Mouse (Mus musculus): ENCODE measurements around the gene Tmem136. TPM values are rescaled to one million over a fixed set of nuclear protein-coding genes. Genes with fewer than 3 reads are reported as not detected.

Tmem136 gene
- total RNA-seq, 2 experiments from 2014 or later: 5.0 to 6.2 TPM

GRCm38 (mm10) chr9:43108081-43108480, 8.3 kb downstream of the Tmem136 start:
- no peak for DNase-seq

- peak in 1 of 2 experiments; percentile 55 for DNase-seq
These were observed 8.8 kb downstream of the Tmem136 start for GRCm38 (mm10) chr9:43107555-43107954.

- peak; percentile 87 to 88 for DNase-seq
These were observed 9.2 kb downstream of the Tmem136 start, which contains the start of gene Arhgef12 for GRCm38 (mm10) chr9:43107187-43107517. Gene Arhgef12, minus strand, starts transcription at chr9:43107239.

GRCm38 (mm10) chr9:43106426-43107186, 9.8 kb downstream of the Tmem136 start:
- DNase-seq: no peak

GRCm38 (mm10) chr9:43105664-43106361, 10.6 kb downstream of the Tmem136 start:
- DNase-seq: peak; percentile 96 to 97

GRCm38 (mm10) chr9:43104873-43105663, 11.3 kb downstream of the Tmem136 start:
- DNase-seq: peak; percentile 54 to 80

- no peak for DNase-seq
These were observed 11.9 kb downstream of the Tmem136 start for GRCm38 (mm10) chr9:43104526-43104872.

- peak in 1 of 2 experiments; percentile 36 for DNase-seq
These were observed 12.6 kb downstream of the Tmem136 start for GRCm38 (mm10) chr9:43103675-43104299.

GRCm38 (mm10) chr9:43102931-43103330, 13.4 kb downstream of the Tmem136 start:
- DNase-seq: peak in 1 of 2 experiments; percentile 25

- peak; percentile 65 to 70 for DNase-seq
These were observed 14.3 kb downstream of the Tmem136 start for GRCm38 (mm10) chr9:43101936-43102595.

- peak in 1 of 2 experiments; percentile 56 for DNase-seq
These were observed 17.4 kb downstream of the Tmem136 start for GRCm38 (mm10) chr9:43098922-43099321.

- no peak for DNase-seq
These were observed 18.4 kb downstream of the Tmem136 start for GRCm38 (mm10) chr9:43097801-43098557.

- DNase-seq: no peak
These were observed 20.0 kb downstream of the Tmem136 start for GRCm38 (mm10) chr9:43096337-43096736.

GRCm38 (mm10) chr9:43094828-43095227, 21.5 kb downstream of the Tmem136 start:
- no peak for DNase-seq

- DNase-seq: peak; percentile 59 to 69
These were observed 22.6 kb downstream of the Tmem136 start for GRCm38 (mm10) chr9:43093803-43094202.

- no peak for DNase-seq
These were observed 30.6 kb downstream of the Tmem136 start for GRCm38 (mm10) chr9:43085686-43086285.

GRCm38 (mm10) chr9:43084496-43085362, 31.6 kb downstream of the Tmem136 start:
- DNase-seq: no peak

GRCm38 (mm10) chr9:43083441-43084055, 32.8 kb downstream of the Tmem136 start:
- no peak for DNase-seq

- DNase-seq: no peak
These were observed 37.7 kb downstream of the Tmem136 start for GRCm38 (mm10) chr9:43078711-43079110.

Measured in heart, adult 18-20 months (tissue).